Mouse (Mus musculus) hindbrain, embryonic 11.5 days (tissue): Measurements from ENCODE around the gene Rps19. TPM values are rescaled to one million over a fixed set of nuclear protein-coding genes. Genes with fewer than 3 reads are reported as not detected.
A peak's percentile ranks its signal among the peaks of the same experiment; 100 is the strongest.
"Not testable (repeated sequence)": the region's sequence is repeated elsewhere in the genome, so short reads cannot be mapped to it uniquely, and the experiment has no call there.

Source experiments
- ATAC-seq: fragments of 200-750 bp; cut with Nextera tagmentation; 2 replicates; pipeline ENCODE4 v1.8.0; 2017; ENCODE audit warnings: mild to moderate bottlenecking, moderate TSS enrichment, moderate library complexity; ENCODE audit not compliant: low FRiP score
- DNase-seq: peaks from one replicate; pipeline ENCODE4 v3.0.0-alpha.2; 2015; ENCODE audit warnings: low spot score
- H3K27ac ChIP-seq: fragments of 300-500 bp; sonication (generic); 2 replicates; pipeline ENCODE4 v1.5.1; 2014; ENCODE audit warnings: mild to moderate bottlenecking, low read depth, low read length
- H3K27me3 ChIP-seq: fragments of 300-500 bp; sonication (generic); 2 replicates; pipeline ENCODE4 v1.6.1; 2014; ENCODE audit warnings: mild to moderate bottlenecking, low read length, moderate library complexity, mixed read lengths; ENCODE audit not compliant: control insufficient read depth, insufficient read depth
- H3K36me3 ChIP-seq: fragments of 300-500 bp; sonication (generic); 2 replicates; pipeline ENCODE4 v1.6.1; 2014; ENCODE audit warnings: mild to moderate bottlenecking, low read length, moderate library complexity, mixed read lengths; ENCODE audit not compliant: control insufficient read depth, insufficient read depth
- H3K4me1 ChIP-seq: fragments of 300-500 bp; sonication (generic); replicated peaks from 2 replicates; pipeline ENCODE4 v1.6.1; 2014; ENCODE audit warnings: low read length, mixed read lengths; ENCODE audit not compliant: control insufficient read depth, insufficient read depth
- H3K4me2 ChIP-seq: fragments of 300-500 bp; sonication (generic); replicated peaks from 2 replicates; pipeline ENCODE4 v1.6.1; 2014; ENCODE audit warnings: mild to moderate bottlenecking, low read depth, low read length
- H3K4me3 ChIP-seq: fragments of 300-500 bp; sonication (generic); 2 replicates; pipeline ENCODE4 v1.5.1; 2014; ENCODE audit warnings: low read depth, low read length
- H3K9ac ChIP-seq: fragments of 300-500 bp; sonication (generic); 2 replicates; pipeline ENCODE4 v1.6.1; 2014; ENCODE audit warnings: low read depth, low read length
- H3K9me3 ChIP-seq: fragments of 300-500 bp; sonication (generic); 2 replicates; pipeline ENCODE4 v1.6.1; 2016; ENCODE audit warnings: low read length; ENCODE audit not compliant: control insufficient read depth
- WGBS: fragments of 180-500 bp; shearing (Covaris S2); extraction: QIAGEN DNeasy Blood & Tissue Kit; methylation state at CpG from one replicate; pipeline ENCODE4 v1.1.7; 2014; 5-methylcytosine and 5-hydroxymethylcytosine counted together
- polyA plus RNA-seq: library from polyadenylated mRNA; unstranded; fragments of >200 nt; fragmentation: Nextera tagmentation; extraction: Ambion mirVana; gene quantifications from 2 replicates; pipeline ENCODE4 v1.2.1, GENCODE M21; 2014

Rps19 gene
- polyA plus RNA-seq, 1 experiment from 2014 or later, result 1,792 TPM

DNA sequence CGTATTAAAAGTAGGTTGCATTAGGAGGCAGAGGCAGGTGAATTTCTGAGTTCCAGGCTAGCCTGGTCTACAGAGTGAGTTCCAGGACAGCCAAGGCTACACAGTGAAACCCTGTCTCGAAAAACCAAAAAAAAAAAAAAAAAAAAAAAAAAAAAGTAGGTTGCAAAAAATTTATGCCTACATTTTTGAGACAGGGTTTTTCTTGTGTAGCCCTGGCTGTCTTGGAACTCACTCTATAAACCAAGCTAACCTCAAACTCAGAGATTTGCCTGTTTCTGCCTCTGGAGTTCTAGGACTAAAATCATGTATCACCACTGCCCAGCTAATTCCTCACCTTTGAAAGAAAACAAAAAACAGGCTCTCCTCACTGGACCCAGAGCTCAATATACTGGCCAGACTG is 11.6 kb downstream of the Rps19 start:
- not testable (repeated sequence) for H3K9me3 ChIP-seq, ATAC-seq, H3K4me1 ChIP-seq, H3K36me3 ChIP-seq, H3K4me2 ChIP-seq, H3K4me3 ChIP-seq, H3K9ac ChIP-seq, DNase-seq, H3K27ac ChIP-seq, H3K27me3 ChIP-seq
- WGBS, result 93% methylated on average over 2 of the region's 2 CpGs

DNA sequence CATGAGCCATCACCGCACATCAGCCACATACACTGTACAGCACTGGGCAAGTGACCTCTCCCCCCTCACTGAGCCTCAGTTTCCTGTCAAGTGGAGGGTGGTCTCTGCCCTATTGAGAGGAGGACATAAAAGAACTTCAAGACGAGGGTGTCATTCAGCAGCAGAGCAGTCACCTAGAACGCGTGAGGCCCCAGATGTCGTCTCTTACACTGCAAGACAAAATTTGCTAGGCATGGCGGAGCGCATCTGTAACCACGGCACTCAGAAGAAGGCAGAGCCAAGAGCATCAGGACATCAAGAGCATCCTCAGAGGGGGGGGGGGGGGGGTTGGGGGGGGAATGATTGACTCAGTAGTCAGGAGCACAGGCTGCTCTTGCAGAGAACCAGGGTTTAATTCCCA is 12.1 kb downstream of the Rps19 start:
- no peaks in the 10 kb centered on the region for H3K27me3 ChIP-seq
- no peaks in the 10 kb centered on the region for H3K4me1 ChIP-seq
- H3K9me3 ChIP-seq, result no peaks in the 10 kb centered on the region
- no peaks in the 10 kb centered on the region for H3K36me3 ChIP-seq
- WGBS, result 65% methylated on average over 8 of the region's 8 CpGs
- H3K4me3 ChIP-seq, result no peak overlapping the region
- H3K27ac ChIP-seq, result no peak overlapping the region
- ATAC-seq (no peak), DNase-seq (no peak)
- H3K4me2 ChIP-seq, result no peak overlapping the region
- H3K9ac ChIP-seq, result no peak overlapping the region

DNA sequence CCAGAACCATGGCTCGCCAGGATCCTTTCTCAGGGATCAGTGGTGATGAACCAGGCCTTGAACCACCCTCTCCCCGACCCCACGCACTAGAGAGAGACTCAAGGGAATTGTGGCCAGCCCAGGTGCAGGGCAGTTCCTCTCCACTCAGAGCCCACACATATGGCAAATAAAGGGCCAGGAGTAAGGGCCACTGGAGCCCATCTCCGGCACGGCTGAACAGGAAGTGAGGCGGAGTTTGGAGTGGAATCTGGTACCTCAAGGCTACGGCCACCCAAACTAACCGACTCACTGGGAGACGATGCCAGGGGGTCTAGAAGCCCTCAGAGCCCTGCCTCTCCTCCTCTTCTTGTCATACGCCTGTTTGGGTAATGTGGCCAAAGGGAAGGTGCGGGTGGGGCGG is 13.1 kb downstream of the Rps19 start, which contains the start of gene Cd79a:
TSS of gene Cd79a (plus strand) at position 158 of the 400 bp plus-strand sequence.
- H3K27me3 ChIP-seq, result no peaks in the 10 kb centered on the region
- no peak within 1 kb of the TSS for H3K27ac ChIP-seq
- H3K36me3 ChIP-seq, result no peaks in the 10 kb centered on the region
- H3K9me3 ChIP-seq, result no peaks in the 10 kb centered on the region
- H3K4me1 ChIP-seq, result no peaks in the 10 kb centered on the region
- ATAC-seq (no peak), DNase-seq (no peak)
- H3K9ac ChIP-seq, result no peak within 1 kb of the TSS
- H3K4me3 ChIP-seq, result no peak within 1 kb of the TSS
- 82% methylated on average over 12 of the region's 12 CpGs for WGBS
- H3K4me2 ChIP-seq, result no peak within 1 kb of the TSS

DNA sequence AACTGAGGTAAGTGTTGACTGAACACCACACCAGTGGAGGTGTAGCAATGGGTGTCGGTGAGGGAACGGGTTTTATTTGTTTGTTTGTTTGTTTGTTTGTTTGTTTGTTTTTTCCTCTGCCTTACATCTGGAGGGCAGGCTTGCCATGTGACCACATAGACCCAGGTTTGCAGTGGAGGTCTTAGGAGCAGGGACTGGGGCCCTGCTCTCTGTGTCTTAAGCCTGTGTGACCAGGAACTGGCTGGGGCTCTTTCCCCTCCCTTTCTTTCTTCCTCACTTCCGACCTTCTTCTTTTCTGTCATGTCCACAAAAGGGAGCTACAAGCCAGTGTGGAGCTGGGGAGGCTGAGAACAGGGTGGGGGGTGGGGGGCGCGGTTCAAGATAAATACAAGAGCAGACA is 13.8 kb downstream of the Rps19 start:
- Histone ChIP-seq H3K4me1 (no peaks in the 10 kb centered on the region), H3K9me3 (no peaks in the 10 kb centered on the region), H3K4me3 (no peak overlapping the region), H3K27ac (no peak overlapping the region), H3K4me2 (no peak overlapping the region), H3K36me3 (no peaks in the 10 kb centered on the region), H3K9ac (no peak overlapping the region), H3K27me3 (no peaks in the 10 kb centered on the region)
- WGBS, result 70% methylated on average over 5 of the region's 5 CpGs
- ATAC-seq (no peak), DNase-seq (no peak)

DNA sequence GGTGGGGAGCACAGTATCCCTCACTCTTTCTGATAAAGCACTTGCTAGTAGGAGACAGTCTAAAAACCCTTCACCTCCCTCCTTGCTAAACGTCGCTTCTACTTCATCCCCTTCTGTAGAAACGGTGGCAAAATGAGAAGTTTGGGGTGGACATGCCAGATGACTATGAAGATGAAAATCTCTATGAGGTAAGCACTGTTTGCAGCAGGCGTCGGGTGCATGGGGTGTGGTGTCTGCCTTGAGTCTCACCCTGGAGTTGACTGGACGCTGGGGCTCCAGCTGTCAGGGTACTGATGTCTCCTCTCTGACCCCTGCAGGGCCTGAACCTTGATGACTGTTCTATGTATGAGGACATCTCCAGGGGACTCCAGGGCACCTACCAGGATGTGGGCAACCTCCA is 16.9 kb downstream of the Rps19 start:
- Histone ChIP-seq H3K27ac (no peak overlapping the region), H3K4me1 (no peaks in the 10 kb centered on the region), H3K36me3 (no peaks in the 10 kb centered on the region), H3K27me3 (no peaks in the 10 kb centered on the region), H3K4me3 (no peak overlapping the region), H3K4me2 (no peak overlapping the region), H3K9me3 (no peaks in the 10 kb centered on the region), H3K9ac (no peak overlapping the region)
- no peak for ATAC-seq
- WGBS, result 77% methylated on average over 6 of the region's 6 CpGs
- no peak for DNase-seq

DNA sequence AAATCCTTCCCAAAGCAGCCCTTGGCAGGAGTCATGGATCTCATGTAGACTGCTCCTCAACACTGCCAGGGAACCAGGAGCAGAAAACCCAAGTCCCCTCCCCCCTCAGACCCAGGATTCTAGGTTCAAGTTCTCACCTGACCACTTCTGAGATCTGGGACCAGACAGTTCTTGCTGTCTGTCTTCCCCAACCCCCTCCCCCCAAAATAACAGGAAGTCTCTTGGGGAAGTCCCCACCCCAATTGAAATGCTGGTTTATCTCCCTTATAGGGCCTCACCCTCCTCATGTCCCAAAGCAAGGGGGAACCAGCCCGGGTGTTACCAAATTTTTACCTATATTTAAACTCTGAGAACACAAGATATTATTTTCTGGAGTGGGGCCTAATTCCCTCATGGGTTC is 17.7 kb downstream of the Rps19 start:
- H3K4me3 ChIP-seq, result no peak overlapping the region
- H3K36me3 ChIP-seq, result no peaks in the 10 kb centered on the region
- H3K4me2 ChIP-seq, result no peak overlapping the region
- no peaks in the 10 kb centered on the region for H3K4me1 ChIP-seq
- ATAC-seq (no peak), DNase-seq (no peak)
- no peak overlapping the region; the same call in 1 of the 2 replicates for H3K9ac ChIP-seq
- 79% methylated on average over 1 of the region's 1 CpGs for WGBS
- H3K9me3 ChIP-seq, result no peaks in the 10 kb centered on the region
- H3K27ac ChIP-seq, result no peak overlapping the region
- no peaks in the 10 kb centered on the region for H3K27me3 ChIP-seq

DNA sequence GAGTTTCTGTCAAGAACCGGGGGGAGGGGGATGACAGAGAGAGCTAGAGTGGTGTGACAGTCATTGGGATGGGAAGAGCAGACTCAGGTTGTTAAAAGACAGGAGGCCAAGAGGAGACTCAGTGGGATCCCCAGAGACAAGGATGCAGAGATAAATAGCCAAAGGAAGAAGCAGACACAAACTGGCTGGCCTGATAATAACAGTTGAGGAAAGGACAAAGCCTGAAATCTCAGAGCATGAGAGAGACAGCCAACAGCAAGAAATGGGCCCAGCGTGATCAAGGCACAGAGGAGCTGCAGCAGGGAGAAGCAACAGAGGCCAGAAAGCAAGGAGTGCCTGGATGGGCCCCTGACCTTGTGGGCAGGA is 18.1 kb downstream of the Rps19 start:
- H3K9ac ChIP-seq, result peak overlapping the region; percentile 75; the same call in 1 of the 2 replicates
- ATAC-seq, result no peak
- no peaks in the 10 kb centered on the region for H3K36me3 ChIP-seq
- no peaks in the 10 kb centered on the region for H3K27me3 ChIP-seq
- WGBS, result 51% methylated on average over 2 of the region's 2 CpGs
- no peak for DNase-seq
- H3K4me1 ChIP-seq, result no peaks in the 10 kb centered on the region
- H3K4me3 ChIP-seq, result peak overlapping the region; percentile 68
- H3K9me3 ChIP-seq, result no peaks in the 10 kb centered on the region
- peak overlapping the region; percentile 61; the same call in 1 of the 2 replicates for H3K4me2 ChIP-seq
- H3K27ac ChIP-seq, result peak overlapping the region; percentile 70

DNA sequence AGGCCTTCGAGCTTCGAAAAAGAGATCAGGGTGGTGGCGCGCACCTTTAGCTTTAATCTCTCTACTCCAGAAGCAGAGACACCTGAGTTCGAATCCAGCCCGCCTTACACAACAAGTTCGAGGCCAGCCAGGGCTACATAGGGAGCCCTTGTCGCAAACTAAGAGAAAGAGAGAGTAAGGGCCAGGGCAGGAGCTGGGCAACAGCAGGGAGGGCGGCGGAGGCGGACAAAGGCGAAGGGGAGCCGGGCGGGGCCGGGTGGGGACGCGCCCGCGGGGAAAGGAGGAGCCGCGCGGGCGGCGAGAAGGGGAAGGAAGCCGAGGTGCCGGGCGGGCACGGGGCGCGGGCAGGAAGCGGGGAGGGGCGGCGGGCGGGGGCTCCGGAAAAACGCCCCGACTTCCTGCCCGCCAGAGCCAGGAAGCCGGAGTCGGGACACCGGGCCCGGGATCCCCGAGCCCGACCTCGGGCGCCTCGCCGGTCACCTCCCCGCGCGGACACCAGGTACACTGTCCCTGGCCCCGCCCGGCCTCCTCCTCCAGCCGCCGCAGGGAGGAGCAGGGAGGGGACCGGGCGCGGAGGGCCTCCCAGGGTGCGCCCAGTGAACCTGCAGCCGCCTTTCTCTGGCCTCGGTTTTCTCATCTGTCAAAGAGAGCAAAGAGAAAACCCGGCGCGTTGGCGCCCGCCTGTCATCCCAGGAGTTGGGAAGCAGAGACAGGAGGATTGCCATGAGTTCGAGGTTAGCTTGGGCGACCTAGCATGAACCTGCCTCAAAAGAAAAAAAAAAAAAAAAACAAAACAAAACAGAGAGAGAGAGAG is 18.7 kb downstream of the Rps19 start, which contains the start of gene Arhgef1:
TSS of gene Arhgef1 (plus strand) at position 283 of the 814 bp plus-strand sequence.
- H3K4me2 ChIP-seq, result peak within 1 kb of the TSS; percentile 61
- H3K9me3 ChIP-seq, result no peaks in the 10 kb centered on the region
- H3K9ac ChIP-seq, result peak within 1 kb of the TSS; percentile 75
- ATAC-seq (no peak), DNase-seq (peak; percentile 60)
- no peaks in the 10 kb centered on the region; the same call in 1 of the 2 replicates for H3K4me1 ChIP-seq
- 6% methylated on average over 56 of the region's 68 CpGs for WGBS
- H3K27ac ChIP-seq, result peak within 1 kb of the TSS; percentile 70
- no peaks in the 10 kb centered on the region for H3K36me3 ChIP-seq
- H3K4me3 ChIP-seq, result peak within 1 kb of the TSS; percentile 68
- no peaks in the 10 kb centered on the region for H3K27me3 ChIP-seq

DNA sequence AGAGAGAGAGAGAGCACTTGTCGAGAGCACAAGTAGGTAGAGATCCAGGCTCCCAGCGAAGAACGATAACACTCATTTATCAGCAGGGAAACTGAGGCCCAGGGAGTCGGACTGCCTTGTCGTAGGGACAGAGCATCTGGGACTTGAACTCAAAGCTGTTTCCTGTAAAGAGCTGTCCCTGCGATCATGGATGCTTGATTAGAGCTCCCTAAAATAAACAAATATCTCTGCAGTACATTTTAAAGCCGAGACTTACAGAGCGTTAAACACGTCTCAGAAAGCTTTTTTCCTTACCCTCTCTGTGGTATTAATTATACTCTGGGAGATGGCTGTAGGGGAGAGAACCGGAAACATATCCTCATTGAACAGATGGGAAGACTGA is 19.3 kb downstream of the Rps19 start:
- Histone ChIP-seq H3K27me3 (no peaks in the 10 kb centered on the region), H3K36me3 (no peaks in the 10 kb centered on the region), H3K27ac (no peak overlapping the region), H3K4me3 (peak overlapping the region; percentile 68), H3K9me3 (no peaks in the 10 kb centered on the region), H3K4me1 (no peaks in the 10 kb centered on the region; the same call in 1 of the 2 replicates), H3K4me2 (peak overlapping the region; percentile 61), H3K9ac (peak overlapping the region; percentile 75)
- DNase-seq (no peak), ATAC-seq (no peak)
- 46% methylated on average over 10 of the region's 10 CpGs for whole genome bisulfite sequencing
